Mouse (Mus musculus) midbrain, embryonic 11.5 days (tissue): ENCODE measurements around the gene Nutf2. TPM values are rescaled to one million over a fixed set of nuclear protein-coding genes. Genes with fewer than 3 reads are reported as not detected.

Experiments used
- ATAC-seq: fragments of 200-750 bp; cut with Nextera tagmentation; 2 replicates; pipeline ENCODE4 v1.8.0; 2017; ENCODE audit warnings: moderate TSS enrichment, moderate library complexity; ENCODE audit not compliant: low FRiP score
- DNase-seq: peaks from one replicate; pipeline ENCODE4 v3.0.0; 2015; ENCODE audit warnings: low spot score; ENCODE audit errors: missing footprints
- H3K27ac ChIP-seq: fragments of 300-500 bp; sonication (generic); 2 replicates; pipeline ENCODE4 v1.5.1; 2014; ENCODE audit warnings: low read depth, low read length
- H3K27me3 ChIP-seq: fragments of 300-500 bp; sonication (generic); 2 replicates; pipeline ENCODE4 v1.6.1; 2014; ENCODE audit warnings: mild to moderate bottlenecking, low read length, moderate library complexity, mixed read lengths; ENCODE audit not compliant: control insufficient read depth, insufficient read depth
- H3K36me3 ChIP-seq: fragments of 300-500 bp; sonication (generic); 2 replicates; pipeline ENCODE4 v1.6.1; 2014; ENCODE audit warnings: mild to moderate bottlenecking, low read length, moderate library complexity, mixed read lengths; ENCODE audit not compliant: control insufficient read depth, insufficient read depth
- H3K4me1 ChIP-seq: fragments of 300-500 bp; sonication (generic); 2 replicates; pipeline ENCODE4 v1.6.1; 2014; ENCODE audit warnings: low read length; ENCODE audit not compliant: control insufficient read depth, insufficient read depth
- H3K4me2 ChIP-seq: fragments of 300-500 bp; sonication (generic); 2 replicates; pipeline ENCODE4 v1.6.1; 2014; ENCODE audit warnings: mild to moderate bottlenecking, moderate library complexity
- H3K4me3 ChIP-seq: fragments of 300-500 bp; sonication (generic); 2 replicates; pipeline ENCODE4 v1.5.1; 2014; ENCODE audit warnings: low read depth, low read length
- H3K9ac ChIP-seq: fragments of 300-500 bp; sonication (generic); 2 replicates; pipeline ENCODE4 v1.6.1; 2014; ENCODE audit warnings: low read length
- H3K9me3 ChIP-seq: fragments of 300-500 bp; sonication (generic); 2 replicates; pipeline ENCODE4 v1.6.1; 2016; ENCODE audit warnings: low read length; ENCODE audit not compliant: control insufficient read depth
- WGBS: fragments of 180-500 bp; shearing (Covaris S2); extraction: QIAGEN DNeasy Blood & Tissue Kit; methylation state at CpG from one replicate; pipeline ENCODE4 v1.1.7; 2014; 5-methylcytosine and 5-hydroxymethylcytosine counted together
- polyA plus RNA-seq: library from polyadenylated mRNA; unstranded; fragments of >200 nt; fragmentation: Nextera tagmentation; extraction: Ambion mirVana; gene quantifications from 2 replicates; pipeline ENCODE4 v1.2.1, GENCODE M21; 2014

Nutf2 gene
- polyA plus RNA-seq, 1 experiment from 2014 or later: 367 TPM

GRCm38 (mm10) chr8:105897801-105898480, 37.6 kb downstream of the Nutf2 start:
- no peaks in the 10 kb centered on the region for H3K27me3 ChIP-seq
- H3K36me3 ChIP-seq: no peaks in the 10 kb centered on the region
- WGBS: 80% methylated on average over 9 of the region's 9 CpGs
- H3K4me3 ChIP-seq: no peak overlapping the region
- H3K9me3 ChIP-seq: no peaks in the 10 kb centered on the region
- no peak for DNase-seq
- ATAC-seq: no peak
- H3K27ac ChIP-seq: no peak overlapping the region
- no peak overlapping the region for H3K4me2 ChIP-seq
- no peak overlapping the region for H3K9ac ChIP-seq
- H3K4me1 ChIP-seq: peaks cover 8% of the 10 kb centered on the region

- H3K4me2 ChIP-seq: peak within 1 kb of the TSS; percentile 84
- peaks cover 6% of the 10 kb centered on the region for H3K4me1 ChIP-seq
- DNase-seq (peak; percentile 99), ATAC-seq (peak; percentile 96)
- H3K27ac ChIP-seq: peak within 1 kb of the TSS; percentile 76; the same call in 1 of the 2 replicates
- WGBS: under 1% methylated on average over 53 of the region's 68 CpGs
- no peaks in the 10 kb centered on the region for H3K36me3 ChIP-seq
- peak within 1 kb of the TSS; percentile 90 for H3K4me3 ChIP-seq
- no peaks in the 10 kb centered on the region for H3K27me3 ChIP-seq
- H3K9ac ChIP-seq: peak within 1 kb of the TSS; percentile 96
- no peaks in the 10 kb centered on the region for H3K9me3 ChIP-seq
Measured at GRCm38 (mm10) chr8:105900180-105900940, 40.0 kb downstream of the Nutf2 start, which contains the start of gene Pskh1. Pskh1 (plus strand) TSS chr8:105900441.

DNA sequence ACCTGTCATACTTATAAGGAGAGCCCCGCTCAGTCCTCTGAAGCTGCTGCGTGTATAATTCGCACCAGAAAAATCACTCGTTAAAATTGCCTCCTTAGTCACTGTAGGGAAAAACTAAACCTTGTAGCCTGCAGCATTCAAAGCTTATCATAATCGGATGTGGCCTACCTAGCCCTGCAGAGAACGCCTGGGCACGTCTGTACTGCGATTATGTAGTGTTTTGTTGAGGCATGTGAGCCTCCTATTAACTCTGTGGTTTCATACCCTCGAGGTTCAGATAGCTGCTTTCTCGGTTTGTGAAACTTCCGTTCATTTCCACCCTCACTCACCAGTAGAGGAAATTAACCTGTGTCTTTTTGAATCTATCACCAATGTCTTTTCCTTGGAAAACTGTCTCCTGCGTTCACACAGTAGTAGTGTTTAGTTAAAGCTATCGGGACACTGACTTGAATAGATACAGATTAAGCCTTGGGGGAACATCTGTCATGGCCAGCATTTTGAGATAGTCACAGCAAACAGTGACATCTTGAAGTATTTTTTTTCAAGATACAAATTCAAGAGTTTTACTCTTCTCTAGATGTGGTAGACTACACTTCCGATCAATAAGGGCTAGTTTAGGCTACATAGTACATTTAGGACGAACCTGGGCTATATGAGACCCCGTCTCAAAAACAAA, 40.7 kb downstream of the Nutf2 start:
- H3K27me3 ChIP-seq: no peaks in the 10 kb centered on the region
- DNase-seq (no peak), ATAC-seq (no peak)
- H3K36me3 ChIP-seq: no peaks in the 10 kb centered on the region
- H3K9me3 ChIP-seq: no peaks in the 10 kb centered on the region
- H3K4me3 ChIP-seq: peak overlapping the region; percentile 90
- peak overlapping the region; percentile 76; the same call in 1 of the 2 replicates for H3K27ac ChIP-seq
- peak overlapping the region; percentile 84 for H3K4me2 ChIP-seq
- peak overlapping the region; percentile 96 for H3K9ac ChIP-seq
- WGBS: 42% methylated on average over 16 of the region's 16 CpGs
- peaks cover 6% of the 10 kb centered on the region for H3K4me1 ChIP-seq

- H3K9me3 ChIP-seq: no peaks in the 10 kb centered on the region
Measured at GRCm38 (mm10) chr8:105919390-105919789, 59.0 kb downstream of the Nutf2 start.

DNA sequence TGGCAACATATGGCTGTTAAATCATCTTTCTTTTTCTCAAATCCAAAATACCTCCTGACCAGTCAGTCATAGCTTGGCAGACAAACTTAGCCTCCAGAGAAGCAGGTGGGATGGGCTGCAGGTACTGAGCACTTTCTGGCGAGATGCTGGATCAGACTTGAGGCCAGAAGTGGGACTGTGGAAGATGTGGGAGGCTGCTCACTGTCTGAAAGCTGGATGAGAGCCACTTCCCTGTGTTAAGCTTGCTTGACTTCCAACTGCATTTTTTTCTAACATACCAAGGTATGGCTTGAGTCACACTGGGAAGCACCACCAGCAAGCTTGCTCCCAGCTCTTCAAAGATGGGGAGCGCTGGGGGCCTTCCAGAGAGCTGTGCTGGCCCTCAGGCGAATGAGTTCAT, 64.7 kb downstream of the Nutf2 start:
- Histone ChIP-seq H3K36me3 (no peaks in the 10 kb centered on the region), H3K9me3 (no peaks in the 10 kb centered on the region), H3K27ac (no peak overlapping the region), H3K4me2 (no peak overlapping the region), H3K4me3 (no peak overlapping the region), H3K27me3 (no peaks in the 10 kb centered on the region), H3K4me1 (no peaks in the 10 kb centered on the region), H3K9ac (no peak overlapping the region)
- 79% methylated on average over 3 of the region's 3 CpGs for WGBS
- no peak for DNase-seq
- ATAC-seq: no peak

More at GRCm38 (mm10) chr8:105919390-105919789, 59.0 kb downstream of the Nutf2 start:
- Histone ChIP-seq H3K4me2 (no peak overlapping the region), H3K4me3 (no peak overlapping the region), H3K27ac (no peak overlapping the region), H3K9ac (no peak overlapping the region), H3K27me3 (no peaks in the 10 kb centered on the region), H3K4me1 (no peaks in the 10 kb centered on the region), H3K36me3 (no peaks in the 10 kb centered on the region)
- DNase-seq: peak; percentile 76
- ATAC-seq: no peak
- 88% methylated on average over 3 of the region's 3 CpGs for WGBS

Other genes starting within 250 kb of the Nutf2 start
- 112 and 115 TPM in 2 replicates for gene Ctcf, start 224.0 kb upstream of the Nutf2 start, polyA plus RNA-seq
- gene Agrp, start 223.2 kb upstream of the Nutf2 start, polyA plus RNA-seq: 0.56 and 0.68 TPM in 2 replicates
- 2.1 and 3.3 TPM in 2 replicates for gene Carmil2, start 174.3 kb upstream of the Nutf2 start, polyA plus RNA-seq
- 63.2 and 66.8 TPM in 2 replicates for gene Acd, start 159.5 kb upstream of the Nutf2 start, polyA plus RNA-seq
- 22.2 and 26.2 TPM in 2 replicates for gene Pard6a, start 159.4 kb upstream of the Nutf2 start, polyA plus RNA-seq
- not detected in 2 replicates for gene 4933405L10Rik, start 152.9 kb upstream of the Nutf2 start, polyA plus RNA-seq
- gene Enkd1, start 152.4 kb upstream of the Nutf2 start, polyA plus RNA-seq: 33.7 and 33.9 TPM in 2 replicates
- gene Gfod2, start 101.9 kb upstream of the Nutf2 start, polyA plus RNA-seq: 36.5 and 38.8 TPM in 2 replicates
- 10.9 and 11.2 TPM in 2 replicates for gene Ranbp10, start 33.2 kb upstream of the Nutf2 start, polyA plus RNA-seq
- 0.15 and 0.18 TPM in 2 replicates for gene Tsnaxip1, start 32.8 kb upstream of the Nutf2 start, polyA plus RNA-seq
- 58.1 and 60.4 TPM in 2 replicates for gene Cenpt, start 7.3 kb upstream of the Nutf2 start, polyA plus RNA-seq
- 66.5 and 70.5 TPM in 2 replicates for gene Thap11, start 5.4 kb upstream of the Nutf2 start, polyA plus RNA-seq
- gene Edc4, start 20.3 kb downstream of the Nutf2 start, polyA plus RNA-seq: 35.6 TPM in 2 replicates
- gene Nrn1l, start 33.0 kb downstream of the Nutf2 start, polyA plus RNA-seq: 0.29 and 0.40 TPM in 2 replicates
- gene Pskh1, start 39.9 kb downstream of the Nutf2 start, polyA plus RNA-seq: 11.2 and 13.6 TPM in 2 replicates
- gene Ctrl, start 73.3 kb downstream of the Nutf2 start, polyA plus RNA-seq: 0.61 and 1.9 TPM in 2 replicates
- 22.5 and 26.9 TPM in 2 replicates for gene Psmb10, start 77.9 kb downstream of the Nutf2 start, polyA plus RNA-seq
- gene Lcat, start 82.8 kb downstream of the Nutf2 start, polyA plus RNA-seq: 0.23 and 0.28 TPM in 2 replicates
- 7.2 and 7.8 TPM in 2 replicates for gene Slc12a4, start 105.5 kb downstream of the Nutf2 start, polyA plus RNA-seq
- gene Dpep3, start 118.8 kb downstream of the Nutf2 start, polyA plus RNA-seq: not detected in 2 replicates
- 14.4 and 16.4 TPM in 2 replicates for gene Dus2, start 130.8 kb downstream of the Nutf2 start, polyA plus RNA-seq
- gene Dpep2nb, start 145.4 kb downstream of the Nutf2 start, polyA plus RNA-seq: 0.28 TPM in 1 of 2 replicates, not detected in the other
- 21.8 and 23.4 TPM in 2 replicates for gene Ddx28, start 151.3 kb downstream of the Nutf2 start, polyA plus RNA-seq
- gene Nfatc3, start 198.3 kb downstream of the Nutf2 start, polyA plus RNA-seq: 3.9 and 4.0 TPM in 2 replicates